Mouse (Mus musculus) CH12.LX (cell line): ENCODE results near the gene Snurf.
A peak's percentile ranks its signal among the peaks of the same experiment; 100 is the strongest.

ENCODE experiments used
- CTCF ChIP-seq, 2 experiments: IDR thresholded peaks in 1 of 2; conservative IDR thresholded peaks in 1 of 2; 2 replicates each; pipeline ENCODE4 v1.5.1; 2011 to 2012; ENCODE audit warnings: low read depth in 2 of 2, low read length in 2 of 2, improper control_type of control experiment in 1 of 2, inconsistent platforms in 1 of 2, mild to moderate bottlenecking in 1 of 2, moderate library complexity in 1 of 2
- ETS1 ChIP-seq: conservative IDR thresholded peaks from 2 replicates; pipeline ENCODE4 v1.6.1; 2012; ENCODE audit warnings: low read depth, mild to moderate bottlenecking, inconsistent platforms, low read length, improper control_type of control experiment, moderate library complexity
- MAX ChIP-seq: IDR thresholded peaks from 2 replicates; pipeline ENCODE4 v1.6.1; 2011; ENCODE audit warnings: low read length, improper control_type of control experiment
- MAZ ChIP-seq: IDR thresholded peaks from 2 replicates; pipeline ENCODE4 v1.6.1; 2012; ENCODE audit warnings: low read depth, mild to moderate bottlenecking, inconsistent platforms, low read length, improper control_type of control experiment, moderate library complexity
- MXI1 ChIP-seq: IDR thresholded peaks from 2 replicates; pipeline ENCODE4 v1.6.1; 2011; ENCODE audit warnings: mild to moderate bottlenecking, low read depth, low read length, improper control_type of control experiment
- POLR2A ChIP-seq: IDR thresholded peaks from 2 replicates; pipeline ENCODE4 v1.6.1; 2011; ENCODE audit warnings: low read depth, mild to moderate bottlenecking, improper control_type of control experiment, low read length

- TF ChIP-seq CTCF (conservative IDR thresholded peaks at IDR 0.05 in 1 of 2, IDR thresholded peaks at IDR 0.05 in 1 of 2; ENCODE audit: low read depth in 2 of 2, low read length in 2 of 2) (peak in 1 of 2 experiments; percentile 14; a peak in 1 of 4 replicates), POLR2A (no peak), MAZ (no peak), MXI1 (no peak), MAX (no peak), ETS1 (no peak)
Observed at GRCm38 (mm10) chr7:60007727-60008360, 3.0 kb upstream of the Snurf start.
